Mouse (Mus musculus) T-helper 1 cell (primary cell): ENCODE data around the gene Slc25a13.

ENCODE experiments used
- in situ Hi-C: fragments of 300-600 bp; cut with MboI, MseI; formaldehyde crosslinking; loops from one replicate; pipeline ENCODE4 v1.15.1; 2025; ENCODE audit warnings: high pct_unique_total_duplicates

Gene Slc25a13

GRCm38 (mm10) chr6:6173166-6173934 is 43.6 kb downstream of the Slc25a13 start:
- in situ Hi-C loops, result no loop called here

GRCm38 (mm10) chr6:6168566-6169134 is 48.3 kb downstream of the Slc25a13 start:
- in situ Hi-C loops, result no loop called here

DNA sequence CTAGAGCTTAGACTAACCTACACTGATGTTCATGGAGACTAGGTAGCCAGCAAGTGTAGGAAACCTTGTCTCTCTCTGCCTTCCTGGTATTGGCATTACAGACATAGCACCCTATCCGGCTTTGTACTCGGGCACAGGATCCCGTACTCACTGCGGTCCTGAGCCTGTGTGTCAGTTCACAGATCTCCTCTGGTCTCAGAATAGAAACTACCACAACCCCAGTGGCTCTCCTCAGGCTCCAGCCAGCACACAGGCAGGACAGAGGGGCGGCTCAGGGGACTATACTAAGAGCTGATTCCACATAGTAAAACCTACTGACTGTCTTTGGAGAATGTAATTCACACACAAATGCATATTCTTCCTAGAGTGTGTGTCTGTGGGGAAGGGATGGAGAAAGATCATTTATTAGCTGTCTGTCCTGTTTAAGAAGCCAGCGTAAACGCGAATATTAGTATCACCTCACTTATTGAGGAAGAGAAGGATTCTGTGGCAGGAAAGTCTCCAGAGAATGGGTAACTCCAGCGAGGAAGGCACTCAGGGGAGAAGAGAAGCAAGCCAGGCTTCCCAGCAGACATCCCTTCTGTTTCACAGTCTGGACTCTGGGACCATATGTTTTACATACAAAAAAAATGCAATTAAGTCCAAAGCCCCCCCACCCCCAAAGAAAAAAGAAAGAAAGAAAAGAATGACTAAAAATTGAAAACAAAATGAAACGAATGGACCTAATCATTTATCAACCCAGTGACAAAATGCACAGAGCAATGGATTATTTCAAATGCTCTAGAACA is 49.4 kb downstream of the Slc25a13 start:
- in situ Hi-C loops, result no loop called here

- in situ Hi-C loops, result no loop called here
Observed at GRCm38 (mm10) chr6:6162993-6163623, 53.9 kb downstream of the Slc25a13 start.

DNA sequence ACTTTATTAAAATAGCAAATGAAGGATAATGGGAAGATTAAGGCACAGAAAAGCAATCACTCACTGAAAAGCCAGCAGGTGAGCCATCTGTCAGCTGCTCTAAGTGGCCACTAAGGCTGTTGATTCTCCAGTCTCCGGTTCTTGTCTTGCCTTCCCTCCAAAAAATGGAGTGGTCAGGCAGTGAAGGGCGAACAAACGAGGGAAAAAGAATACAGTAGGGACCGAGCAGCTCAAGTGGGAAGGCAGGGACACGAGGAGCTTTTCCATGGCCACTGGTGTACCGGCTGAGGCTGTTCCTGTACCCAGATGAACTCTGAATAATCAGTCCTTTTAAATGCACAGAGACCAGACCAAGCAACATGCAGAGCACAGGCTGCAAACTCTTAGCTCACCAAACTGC is 54.8 kb downstream of the Slc25a13 start:
- in situ Hi-C loops, result no loop called here

DNA sequence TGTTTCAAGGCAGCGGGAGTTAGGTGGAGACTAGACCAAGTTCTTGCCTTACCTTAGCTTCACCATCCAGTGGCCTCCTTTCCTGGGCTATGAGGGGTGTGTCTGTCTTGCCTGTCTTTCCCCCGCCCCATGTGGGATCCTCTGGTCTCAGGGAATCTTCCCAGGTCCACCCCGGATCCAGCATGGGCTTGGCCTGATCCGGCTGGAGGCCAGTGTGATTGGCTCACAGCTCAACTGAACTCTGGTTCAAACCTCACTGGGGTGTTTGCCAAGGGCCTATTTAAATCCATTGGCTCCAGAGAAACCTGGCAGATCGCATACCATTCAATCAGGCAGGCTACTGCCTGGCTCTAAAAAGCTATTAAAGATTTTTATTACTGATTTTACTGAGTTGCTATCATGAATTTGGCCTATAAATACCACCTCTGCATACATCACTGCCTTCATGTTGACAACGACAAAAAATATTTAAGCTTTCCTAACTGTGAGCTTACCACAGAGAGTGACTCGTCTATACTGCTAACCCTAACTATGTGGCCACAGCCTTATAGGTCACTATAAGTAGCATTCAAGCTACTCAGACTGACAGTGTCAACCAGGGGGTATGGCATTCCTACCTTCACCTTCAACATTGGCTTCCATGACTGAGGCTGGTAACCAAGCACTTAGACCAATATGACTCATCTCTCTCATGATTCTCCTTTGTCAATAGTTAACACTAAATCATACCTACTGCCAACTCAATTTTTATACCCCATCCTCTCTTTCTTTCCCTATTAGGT is 56.1 kb downstream of the Slc25a13 start:
- in situ Hi-C loops, result no loop called here

- in situ Hi-C loops, result no loop called here
Observed at GRCm38 (mm10) chr6:6159221-6159859, 57.6 kb downstream of the Slc25a13 start.

DNA sequence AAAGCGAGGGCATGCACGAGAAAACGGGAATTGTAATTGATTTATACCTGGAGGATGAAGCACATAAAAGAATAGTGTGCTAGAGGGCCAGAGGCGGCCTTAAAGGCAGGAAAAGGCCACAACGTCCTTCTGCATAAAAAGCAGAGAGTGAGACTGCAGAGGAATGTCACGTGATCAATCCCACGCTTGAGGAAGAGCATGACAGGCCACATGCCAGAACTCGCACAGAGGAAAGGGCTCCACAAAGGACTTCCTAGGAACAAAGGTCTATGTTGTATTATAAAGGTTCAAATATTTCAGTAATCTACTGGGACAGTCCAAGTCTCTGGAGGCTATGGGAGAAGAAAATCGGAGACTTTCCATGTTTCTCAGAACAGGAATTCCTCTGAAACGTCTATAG is 63.5 kb downstream of the Slc25a13 start:
- in situ Hi-C loops, result no loop called here

- in situ Hi-C loops, result no loop called here
Observed at GRCm38 (mm10) chr6:6150811-6151210, 66.2 kb downstream of the Slc25a13 start.

- in situ Hi-C loops, result no loop called here
Observed at GRCm38 (mm10) chr6:6149751-6150150, 67.2 kb downstream of the Slc25a13 start.

DNA sequence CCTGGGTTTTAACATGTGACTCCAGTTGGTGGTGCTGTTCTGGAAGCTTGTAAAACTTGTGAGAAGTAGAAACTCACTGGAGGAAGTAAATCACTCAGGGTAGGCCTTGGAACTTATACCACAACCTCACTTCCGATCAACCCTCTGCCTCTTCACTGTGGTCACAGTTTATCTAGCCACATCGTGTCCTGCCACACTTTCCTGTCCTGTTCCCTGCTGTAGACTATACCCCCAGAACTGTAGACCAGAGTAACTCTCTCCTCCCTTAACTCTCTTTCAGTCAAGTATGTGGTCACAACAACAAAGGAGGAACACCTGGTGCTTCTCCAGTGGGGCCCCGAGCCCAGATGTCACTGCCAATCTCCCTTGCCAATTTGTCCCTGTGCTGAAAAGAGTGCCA is 67.6 kb downstream of the Slc25a13 start:
- in situ Hi-C loops, result no loop called here

DNA sequence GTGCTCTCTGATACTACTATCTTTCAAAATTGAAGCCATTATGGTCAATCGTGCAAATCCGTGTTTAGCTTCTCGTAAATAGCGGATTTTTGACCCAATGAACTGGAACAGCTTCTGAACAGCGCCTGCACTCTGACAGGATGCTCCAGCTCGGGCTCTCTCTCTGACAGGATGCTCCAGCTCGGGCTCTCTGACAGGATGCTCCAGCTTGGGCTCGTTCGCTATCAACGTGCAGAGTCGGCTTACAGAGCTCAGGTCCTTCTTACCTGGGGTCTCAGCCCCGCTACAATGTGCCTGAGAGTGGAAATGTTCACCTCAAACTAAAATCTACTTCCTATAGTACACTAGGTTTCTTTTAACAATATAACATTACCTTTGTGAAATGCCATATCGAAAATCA is 71.6 kb downstream of the Slc25a13 start:
- in situ Hi-C loops, result no loop called here

DNA sequence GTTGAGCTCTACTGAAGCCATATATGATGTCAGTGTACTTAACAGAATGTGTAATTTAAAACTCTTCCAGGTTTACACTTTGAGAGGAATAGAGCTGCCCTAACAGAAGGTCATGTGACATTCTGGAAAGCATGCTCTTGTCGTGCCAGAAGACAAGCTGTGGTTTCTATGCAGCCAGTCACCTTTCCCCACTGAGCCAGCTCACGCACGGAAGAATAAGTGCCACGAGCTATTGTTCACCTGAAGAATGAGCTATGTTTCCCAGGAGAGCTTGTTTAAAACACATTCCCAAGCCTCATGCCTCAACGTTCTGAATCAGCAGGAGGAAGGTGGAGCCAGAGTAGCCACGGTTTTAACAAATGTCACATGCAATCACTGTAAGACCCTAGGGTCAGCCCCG is 73.4 kb downstream of the Slc25a13 start:
- in situ Hi-C loops, result no loop called here

- in situ Hi-C loops, result no loop called here
Observed at GRCm38 (mm10) chr6:6140370-6140769, 76.6 kb downstream of the Slc25a13 start.

DNA sequence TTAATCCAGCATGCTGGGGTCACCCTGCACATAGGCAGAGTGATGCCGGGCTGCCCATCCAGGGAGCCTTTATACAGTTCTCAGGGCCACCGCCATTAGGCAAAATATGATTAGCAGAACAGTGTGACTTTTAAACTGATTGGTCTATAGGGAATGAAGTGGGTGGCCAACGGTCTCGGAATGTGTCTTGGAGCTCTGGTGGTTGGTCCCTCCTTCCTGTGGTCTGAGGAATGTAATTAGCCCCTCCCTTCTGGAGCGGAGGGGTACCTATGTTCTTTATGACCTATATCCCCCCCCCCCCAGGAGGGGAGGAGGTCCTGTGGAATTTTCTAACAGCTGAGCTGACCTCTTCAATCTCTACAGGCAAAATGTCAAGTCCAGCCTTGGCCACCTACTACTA is 77.9 kb downstream of the Slc25a13 start:
- in situ Hi-C loops, result no loop called here

DNA sequence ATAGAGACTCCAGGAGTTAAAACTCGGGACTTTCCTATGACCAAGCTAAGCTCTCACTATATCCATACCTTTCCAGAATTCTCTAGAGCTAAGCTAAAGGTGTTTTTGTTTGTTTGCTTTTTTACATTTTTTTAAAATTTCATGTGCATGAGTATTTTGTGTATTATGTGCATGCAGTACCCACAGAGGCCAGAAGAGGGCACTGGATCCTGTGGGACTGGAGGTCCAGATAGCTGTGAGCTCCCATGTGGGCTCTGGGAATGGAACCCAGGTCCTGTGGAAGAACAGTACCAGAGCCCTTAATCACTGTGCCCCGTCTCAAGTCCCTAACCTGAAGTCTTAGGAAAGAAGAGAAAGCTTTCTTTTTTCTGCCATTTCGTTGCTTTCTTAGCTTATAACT is 80.2 kb downstream of the Slc25a13 start:
- in situ Hi-C loops, result no loop called here

- in situ Hi-C loops, result no loop called here
Observed at GRCm38 (mm10) chr6:6134935-6135334, 82.0 kb downstream of the Slc25a13 start.

DNA sequence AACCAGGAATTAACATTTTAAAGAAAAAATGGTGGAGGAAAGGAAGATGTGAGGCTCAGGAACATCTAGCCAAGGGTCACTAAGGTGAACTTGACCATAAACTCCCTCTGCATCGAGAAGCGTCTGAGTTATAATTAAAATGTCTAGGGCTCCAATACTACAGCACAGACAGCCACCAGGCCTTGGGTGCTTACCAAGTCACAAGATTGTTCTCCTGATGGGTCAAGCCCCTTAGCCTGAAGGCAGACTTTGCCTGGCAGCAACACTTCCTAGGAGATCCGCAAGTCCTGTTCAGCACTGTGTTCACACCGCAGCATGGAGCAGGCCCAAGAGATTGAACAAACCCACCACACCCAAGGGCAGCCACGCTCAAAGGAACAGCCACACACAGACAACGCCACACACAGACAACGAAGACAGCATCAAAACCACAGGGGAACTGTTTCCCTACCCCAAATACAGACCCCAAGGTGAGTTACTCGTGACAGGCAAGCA is 83.4 kb downstream of the Slc25a13 start:
- in situ Hi-C loops, result no loop called here

GRCm38 (mm10) chr6:6132047-6132446 is 84.9 kb downstream of the Slc25a13 start:
- in situ Hi-C loops, result no loop called here

- in situ Hi-C loops, result no loop called here
Observed at GRCm38 (mm10) chr6:6125620-6126019, 91.4 kb downstream of the Slc25a13 start.

GRCm38 (mm10) chr6:6121904-6122303 is 95.1 kb downstream of the Slc25a13 start:
- in situ Hi-C loops, result no loop called here
